Mouse (Mus musculus) CH12.LX (cell line): ENCODE results near the gene Pck1.
A peak's percentile ranks its signal among the peaks of the same experiment; 100 is the strongest.

Experiments
- CHD2 ChIP-seq: IDR thresholded peaks from 2 replicates; pipeline ENCODE4 v1.6.1; 2011; ENCODE audit warnings: low read length, improper control_type of control experiment
- CTCF ChIP-seq, 2 experiments: IDR thresholded peaks in 1 of 2; conservative IDR thresholded peaks in 1 of 2; 2 replicates each; pipeline ENCODE4 v1.5.1; 2011 to 2012; ENCODE audit warnings: low read depth in 2 of 2, low read length in 2 of 2, improper control_type of control experiment in 1 of 2, inconsistent platforms in 1 of 2, mild to moderate bottlenecking in 1 of 2, moderate library complexity in 1 of 2
- E2F4 ChIP-seq: IDR thresholded peaks from 2 replicates; pipeline ENCODE4 v1.6.1; 2011; ENCODE audit warnings: low read depth, low read length, improper control_type of control experiment; ENCODE audit not compliant: insufficient replicate concordance
- EP300 ChIP-seq: IDR thresholded peaks from 2 replicates; pipeline ENCODE4 v1.6.1; 2011; ENCODE audit warnings: low read length, improper control_type of control experiment
- GABPA ChIP-seq: IDR thresholded peaks from 2 replicates; pipeline ENCODE4 v1.6.1; 2012; ENCODE audit warnings: low read depth, low read length, improper control_type of control experiment, inconsistent platforms; ENCODE audit not compliant: insufficient replicate concordance
- MAFK ChIP-seq: IDR thresholded peaks from 2 replicates; pipeline ENCODE4 v1.6.1; 2011; ENCODE audit warnings: low read length, improper control_type of control experiment; ENCODE audit not compliant: insufficient replicate concordance
- MEF2A ChIP-seq: IDR thresholded peaks from 2 replicates; pipeline ENCODE4 v1.6.1; 2014; ENCODE audit warnings: low read depth, mild to moderate bottlenecking, inconsistent platforms, low read length, improper control_type of control experiment, borderline replicate concordance
- MXI1 ChIP-seq: IDR thresholded peaks from 2 replicates; pipeline ENCODE4 v1.6.1; 2011; ENCODE audit warnings: mild to moderate bottlenecking, low read depth, low read length, improper control_type of control experiment
- MYC ChIP-seq: IDR thresholded peaks from 2 replicates; pipeline ENCODE4 v1.6.1; 2011; ENCODE audit warnings: low read depth, mild to moderate bottlenecking, improper control_type of control experiment, low read length
- POLR2A ChIP-seq: IDR thresholded peaks from 2 replicates; pipeline ENCODE4 v1.6.1; 2011; ENCODE audit warnings: low read depth, mild to moderate bottlenecking, improper control_type of control experiment, low read length
- RAD21 ChIP-seq: IDR thresholded peaks from 2 replicates; pipeline ENCODE4 v1.6.1; 2011; ENCODE audit warnings: low read depth, mild to moderate bottlenecking, low read length, improper control_type of control experiment, moderate library complexity
- RCOR1 ChIP-seq: conservative IDR thresholded peaks from 2 replicates; pipeline ENCODE4 v1.6.1; 2012; ENCODE audit warnings: low read depth, mild to moderate bottlenecking, inconsistent platforms, low read length, improper control_type of control experiment
- TBP ChIP-seq: conservative IDR thresholded peaks from 2 replicates; pipeline ENCODE4 v1.6.1; 2011; ENCODE audit warnings: low read depth, low read length, improper control_type of control experiment
- UBTF ChIP-seq: IDR thresholded peaks from 2 replicates; pipeline ENCODE4 v1.6.1; 2012; ENCODE audit warnings: low read depth, mild to moderate bottlenecking, inconsistent platforms, low read length, improper control_type of control experiment, moderate library complexity

GRCm38 (mm10) chr2:173173008-173173407 lies 20.2 kb downstream of the Pck1 start:
- TF ChIP-seq EP300 (no peak), GABPA (no peak), MAFK (no peak), RAD21 (no peak), CTCF (conservative IDR thresholded peaks at IDR 0.05 in 1 of 2, IDR thresholded peaks at IDR 0.05 in 1 of 2; ENCODE audit: low read depth in 2 of 2, low read length in 2 of 2) (no peak), MEF2A (no peak), CHD2 (no peak), POLR2A (no peak), MXI1 (0 out of 2 replicates have a peak, but pooled peaks have one; percentile 35), MYC (no peak), UBTF (no peak), TBP (no peak), E2F4 (no peak), RCOR1 (no peak)
